Mouse (Mus musculus): ENCODE measurements around the gene Gm20388.

DNA sequence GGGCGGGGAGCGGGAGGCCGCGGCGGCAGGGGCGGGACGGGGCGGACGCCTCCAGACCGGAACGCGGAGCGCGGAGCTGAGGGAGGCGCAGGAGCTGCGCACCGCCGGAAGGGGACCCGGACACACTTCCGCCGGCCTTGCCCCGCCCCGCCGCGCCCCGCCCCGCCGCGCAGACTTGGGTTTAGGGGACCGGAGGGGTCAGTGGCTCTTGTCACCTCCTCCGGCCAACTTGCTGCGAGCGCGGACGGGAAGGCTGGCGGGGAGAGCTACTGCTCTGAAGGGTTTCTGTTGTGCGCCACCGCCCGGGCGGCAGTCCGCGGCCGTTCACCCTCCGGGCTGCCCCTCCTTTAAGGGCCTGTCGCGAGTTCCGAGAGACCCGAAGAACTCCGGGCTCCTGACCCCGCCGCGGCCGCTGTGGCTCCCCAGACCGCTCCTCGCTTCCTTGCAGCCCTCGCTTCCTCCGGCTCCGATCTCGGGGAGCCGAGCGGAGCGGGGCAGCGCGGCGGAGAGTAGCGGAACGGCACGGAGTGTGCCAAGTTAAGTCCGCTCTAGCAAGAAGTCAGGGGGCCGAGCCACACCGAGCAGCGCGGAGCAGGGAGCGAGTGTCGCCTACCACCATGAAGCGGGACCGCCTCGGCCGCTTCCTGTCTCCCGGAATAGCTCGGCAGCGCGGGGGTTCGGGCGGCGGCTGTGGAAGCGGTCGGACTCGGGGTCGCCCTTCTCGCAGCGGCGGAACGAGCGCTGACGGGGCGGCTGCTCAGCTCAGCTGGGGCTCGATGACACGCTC is 3343.7 kb downstream of the Gm20388 start, which contains the start of the genes Zfp276 and Vps9d1:
- TF ChIP-seq TAL1 (IDR thresholded peaks at IDR 0.05; ENCODE audit: low read length) (no peak), GATA1 (IDR thresholded peaks at IDR 0.05; ENCODE audit: low read length) (no peak)

Data from erythroblast, embryonic 14.5 days (primary cell).